Comparison of ENCODE assay signal across 8 mouse cellular contexts in the genomic region with DNA sequence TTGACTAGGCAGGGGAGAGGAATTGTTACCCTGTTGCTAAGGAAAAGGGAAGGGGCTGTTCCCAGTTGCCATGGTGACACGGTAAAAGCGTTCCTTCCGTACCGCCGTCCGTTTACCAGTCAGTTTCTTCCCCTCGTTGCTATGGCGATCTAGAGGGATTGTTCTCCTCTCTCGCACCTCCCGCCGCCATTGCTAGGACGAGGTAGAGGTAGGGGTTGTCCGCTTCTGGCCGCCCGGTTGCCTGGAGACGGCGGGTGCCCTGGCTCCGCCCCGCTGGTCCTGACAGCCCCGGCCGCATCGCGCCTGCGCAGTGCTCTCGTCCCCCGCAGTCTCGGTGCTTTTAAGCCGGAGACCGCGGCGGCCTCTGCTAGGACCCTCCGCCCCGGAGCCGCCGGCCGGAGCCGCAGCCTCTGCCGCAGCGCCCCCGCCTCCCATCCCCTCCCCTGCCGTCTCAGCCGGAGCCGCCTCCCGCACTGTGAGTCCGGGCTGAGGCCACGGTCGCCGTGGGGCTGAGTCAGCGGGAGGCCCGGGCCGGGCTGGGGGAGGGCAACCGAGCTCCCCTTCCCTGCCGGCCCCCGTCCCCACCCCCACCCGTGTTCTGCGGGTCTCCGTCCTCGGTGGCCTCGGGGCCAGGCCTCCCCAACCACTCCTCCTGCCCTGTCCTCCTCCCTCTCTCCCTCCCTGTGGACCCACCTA. TPM values are rescaled to one million over a fixed set of nuclear protein-coding genes. Genes with fewer than 3 reads are reported as not detected.
DNase-seq lines count a peak whose midpoint lies in the region; ATAC-seq and TF ChIP-seq lines count a peak whose summit lies in the region.

A gene (plus strand): TSS at position 218 of the 696 bp plus-strand sequence.

- peak; percentile 86 for DNase-seq in heart, postnatal 0 days (ENCODE audit: low spot score)
- DNase-seq in kidney, postnatal 36 days = peak; percentile 93 to 96
- DNase-seq in liver, embryonic 14.5 days (ENCODE audit: low read depth in 3 of 3, low spot score in 3 of 3) = peak in 2 of 3 experiments; percentile 22 to 28
- peak; percentile 96 for DNase-seq in neural tube, embryonic 10.5 days (ENCODE audit: extremely low spot score, low spot score)

- H3K9ac ChIP-seq in forebrain, embryonic 13.5 days = peak within 1 kb of the TSS; percentile 88
- H3K9ac ChIP-seq in heart, postnatal 0 days (replicated peaks; ENCODE audit: low read depth, low read length) = peak within 1 kb of the TSS; percentile 74
- no peak within 1 kb of the TSS; the same call in 1 of the 2 replicates for H3K9ac ChIP-seq in liver, embryonic 14.5 days (replicated peaks)
- peak within 1 kb of the TSS; percentile 66; the same call in 1 of the 2 replicates for H3K9ac ChIP-seq in stomach, embryonic 15.5 days

- H3K36me3 ChIP-seq in E14TG2a.4 (ENCODE audit: insufficient read depth, low read length) = no peaks in the 10 kb centered on the region
- H3K36me3 ChIP-seq in forebrain, embryonic 13.5 days (ENCODE audit: poor library complexity, severe bottlenecking) = no peaks in the 10 kb centered on the region
- no peaks in the 10 kb centered on the region for H3K36me3 ChIP-seq in heart, postnatal 0 days (replicated peaks; ENCODE audit: control insufficient read depth, insufficient read depth, low read length)
- no peaks in the 10 kb centered on the region for H3K36me3 ChIP-seq in liver, embryonic 14.5 days (replicated peaks; ENCODE audit: control insufficient read depth, insufficient read depth, low read depth)
- no peaks in the 10 kb centered on the region for H3K36me3 ChIP-seq in stomach, embryonic 15.5 days

- H3K4me3 ChIP-seq in E14TG2a.4 (replicated peaks; ENCODE audit: low read length) = peak within 1 kb of the TSS; percentile 86
- peak within 1 kb of the TSS; percentile 83 for H3K4me3 ChIP-seq in forebrain, embryonic 13.5 days
- H3K4me3 ChIP-seq in heart, postnatal 0 days (ENCODE audit: low read depth, low read length) = peak within 1 kb of the TSS; percentile 90
- peak within 1 kb of the TSS; percentile 51 to 77 for H3K4me3 ChIP-seq in liver, embryonic 14.5 days (ENCODE audit: insufficient read depth in 1 of 2, low read depth in 2 of 2, low read length in 2 of 2)
- H3K4me3 ChIP-seq in stomach, embryonic 15.5 days (replicated peaks) = peak within 1 kb of the TSS; percentile 85

- H3K4me1 ChIP-seq in E14TG2a.4 (replicated peaks; ENCODE audit: low read depth, low read length) = peaks cover 19% of the 10 kb centered on the region
- H3K4me1 ChIP-seq in forebrain, embryonic 13.5 days = peaks cover 30% of the 10 kb centered on the region
- H3K4me1 ChIP-seq in heart, postnatal 0 days (ENCODE audit: control insufficient read depth, insufficient read depth) = peaks cover 8% of the 10 kb centered on the region; the same call in 1 of the 2 replicates
- peaks cover 0 to 6% of the 10 kb centered on the region in 2 experiments; a peak in 2 of 4 replicates for H3K4me1 ChIP-seq in liver, embryonic 14.5 days (replicated peaks; ENCODE audit: control insufficient read depth in 2 of 2, insufficient read depth in 2 of 2, low read length in 1 of 2)
- peaks cover 19% of the 10 kb centered on the region for H3K4me1 ChIP-seq in stomach, embryonic 15.5 days

- H3K4me2 ChIP-seq in forebrain, embryonic 13.5 days = peak within 1 kb of the TSS; percentile 91
- H3K4me2 ChIP-seq in heart, postnatal 0 days (ENCODE audit: low read depth, low read length) = peak within 1 kb of the TSS; percentile 92
- peak within 1 kb of the TSS; percentile 62 for H3K4me2 ChIP-seq in liver, embryonic 14.5 days (ENCODE audit: low read depth)
- H3K4me2 ChIP-seq in stomach, embryonic 15.5 days = peak within 1 kb of the TSS; percentile 85

- WGBS in forebrain, embryonic 13.5 days = under 1% methylated on average over 55 of the region's 59 CpGs
- under 1% methylated on average over 59 of the region's 59 CpGs for WGBS in heart, postnatal 0 days
- WGBS in liver, embryonic 14.5 days (ENCODE audit: insufficient replicate concordance) = 2% methylated on average over 59 of the region's 59 CpGs
- WGBS in stomach, embryonic 15.5 days = under 1% methylated on average over 59 of the region's 59 CpGs

- ATAC-seq in cerebellum, adult (ENCODE audit: insufficient number of reproducible peaks, low FRiP score, low TSS enrichment) = peak; percentile 93
- ATAC-seq in forebrain, embryonic 13.5 days = peak; percentile 97
- peak; percentile 90 for ATAC-seq in heart, postnatal 0 days (ENCODE audit: insufficient read depth, low read depth)
- ATAC-seq in liver, embryonic 14.5 days (ENCODE audit: insufficient read depth) = peak; percentile 71
- ATAC-seq in stomach, embryonic 15.5 days (ENCODE audit: insufficient read depth, low FRiP score, low read depth) = peak; percentile 91

- TF ChIP-seq EP300 in heart, postnatal 0 days (IDR thresholded peaks at IDR 0.05; ENCODE audit: low read depth) = no peak
- no peak for TF ChIP-seq EP300 in liver, embryonic 14.5 days (IDR thresholded peaks at IDR 0.05; ENCODE audit: low read depth)

- no peaks in the 10 kb centered on the region for H3K9me3 ChIP-seq in E14TG2a.4 (ENCODE audit: low read length)
- no peaks in the 10 kb centered on the region for H3K9me3 ChIP-seq in forebrain, embryonic 13.5 days (replicated peaks)
- H3K9me3 ChIP-seq in heart, postnatal 0 days (replicated peaks; ENCODE audit: control insufficient read depth, low read length) = no peaks in the 10 kb centered on the region
- no peaks in the 10 kb centered on the region for H3K9me3 ChIP-seq in liver, embryonic 14.5 days (ENCODE audit: control insufficient read depth, low read length)
- H3K9me3 ChIP-seq in stomach, embryonic 15.5 days = no peaks in the 10 kb centered on the region

- TF ChIP-seq CTCF in E14TG2a.4 (conservative IDR thresholded peaks at IDR 0.05; ENCODE audit: low read length) = no peak
- no peak for TF ChIP-seq CTCF in heart, postnatal 0 days (IDR thresholded peaks at IDR 0.05; ENCODE audit: low read depth)
- TF ChIP-seq CTCF in liver, embryonic 14.5 days (IDR thresholded peaks at IDR 0.05; ENCODE audit: low read depth) = no peak

- H3K27me3 ChIP-seq in E14TG2a.4 (ENCODE audit: insufficient read depth, low read length) = peaks cover 11% of the 10 kb centered on the region
- H3K27me3 ChIP-seq in forebrain, embryonic 13.5 days = no peaks in the 10 kb centered on the region
- H3K27me3 ChIP-seq in heart, postnatal 0 days (ENCODE audit: control insufficient read depth, insufficient read depth, low read length) = peaks cover 18% of the 10 kb centered on the region
- H3K27me3 ChIP-seq in liver, embryonic 14.5 days (ENCODE audit: control insufficient read depth, insufficient read depth, low read length) = peaks cover 25% of the 10 kb centered on the region
- H3K27me3 ChIP-seq in stomach, embryonic 15.5 days (replicated peaks) = no peaks in the 10 kb centered on the region

- H3K27ac ChIP-seq in forebrain, embryonic 13.5 days = peak within 1 kb of the TSS; percentile 89
- H3K27ac ChIP-seq in heart, postnatal 0 days (ENCODE audit: low read depth) = no peak within 1 kb of the TSS
- H3K27ac ChIP-seq in liver, embryonic 14.5 days = no peak within 1 kb of the TSS
- H3K27ac ChIP-seq in stomach, embryonic 15.5 days = no peak within 1 kb of the TSS

RNA-seq across cellular contexts. Expression of the gene that starts here (rescaled TPM):
- polyA plus RNA-seq in forebrain, embryonic 13.5 days (2015; fragmentation: Nextera tagmentation; extraction: Ambion mirVana) = 64.1 and 72.9 TPM in 2 replicates
- 5.3 and 11.9 TPM in 2 replicates for total RNA-seq in heart, postnatal 0 days (2014; rRNA removed; ENCODE audit: low replicate concordance)
- polyA plus RNA-seq in heart, postnatal 0 days (2015; fragmentation: Nextera tagmentation; extraction: Ambion mirVana) = 15.8 TPM in 2 replicates
- 1.9 and 2.4 TPM in 2 replicates for polyA plus RNA-seq in liver, embryonic 14.5 days (2012; rRNA removed)
- 1.2 and 1.4 TPM in 2 replicates for polyA plus RNA-seq in liver, embryonic 14.5 days (2014; fragmentation: Nextera tagmentation; extraction: Ambion mirVana)
- 19.7 and 21.3 TPM in 2 replicates for polyA plus RNA-seq in stomach, embryonic 15.5 days (2015; fragmentation: Nextera tagmentation; extraction: Ambion mirVana)

Comparison
In these comparisons a context has a peak if more than half of its experiments do, and no peak if none do; other contexts are left out.
1. DNase-seq: peak in every context shown above with its lines; median percentile 96 in neural tube, embryonic 10.5 days; 94 in kidney, postnatal 36 days; 86 in heart, postnatal 0 days; 25 in liver, embryonic 14.5 days.